ENCODE assay signal across 8 mouse cellular contexts in genomic region chr7:118128925-118129429, GRCm38 (mm10). TPM values are rescaled to one million over a fixed set of nuclear protein-coding genes. Genes with fewer than 3 reads are reported as not detected.
DNase-seq lines count a peak whose midpoint lies in the region; ATAC-seq and TF ChIP-seq lines count a peak whose summit lies in the region.

No protein-coding gene starts in this region.

- TF ChIP-seq CTCF in liver, embryonic 14.5 days (IDR thresholded peaks at IDR 0.05; ENCODE audit: low read depth), result peak; percentile 32

- in situ Hi-C loops in ES-E14 (cut with MboI; ENCODE audit: low sequenced_read_pairs in 2 of 2, unreplicated experiment in 2 of 2), result no loop called here

- peak overlapping the region; percentile 93 for H3K4me3 ChIP-seq in heart, embryonic 10.5 days
- H3K4me3 ChIP-seq in ES-E14 (ENCODE audit: insufficient read depth in 1 of 2, low read depth in 1 of 2, low read length in 2 of 2, poor library complexity in 1 of 2, severe bottlenecking in 1 of 2), result peak overlapping the region; percentile 77 to 98
- peak overlapping the region; percentile 88 for H3K4me3 ChIP-seq in embryonic facial prominence, embryonic 12.5 days
- H3K4me3 ChIP-seq in hindbrain, embryonic 13.5 days, result peak overlapping the region; percentile 90
- peak overlapping the region; percentile 68 to 86 for H3K4me3 ChIP-seq in liver, embryonic 14.5 days (ENCODE audit: insufficient read depth in 1 of 2, low read depth in 2 of 2, low read length in 2 of 2)
- H3K4me3 ChIP-seq in stomach, embryonic 14.5 days (ENCODE audit: low read depth, low read length), result peak overlapping the region; percentile 83

- H3K36me3 ChIP-seq in heart, embryonic 10.5 days, result peaks cover 21% of the 10 kb centered on the region
- peaks cover 16% of the 10 kb centered on the region for H3K36me3 ChIP-seq in ES-E14 (ENCODE audit: control insufficient read depth, insufficient read depth, low read length, poor library complexity, severe bottlenecking)
- H3K36me3 ChIP-seq in embryonic facial prominence, embryonic 12.5 days, result peaks cover 14% of the 10 kb centered on the region
- H3K36me3 ChIP-seq in hindbrain, embryonic 13.5 days, result peaks cover 14% of the 10 kb centered on the region
- H3K36me3 ChIP-seq in liver, embryonic 14.5 days (replicated peaks; ENCODE audit: control insufficient read depth, insufficient read depth, low read depth), result peaks cover 25% of the 10 kb centered on the region
- H3K36me3 ChIP-seq in stomach, embryonic 14.5 days (ENCODE audit: control insufficient read depth, insufficient read depth, low read length), result peaks cover 15% of the 10 kb centered on the region; the same call in 1 of the 2 replicates

- H3K4me1 ChIP-seq in heart, embryonic 10.5 days, result peaks cover 28% of the 10 kb centered on the region
- peaks cover 2 to 11% of the 10 kb centered on the region in 2 experiments for H3K4me1 ChIP-seq in ES-E14 (ENCODE audit: control insufficient read depth in 2 of 2, insufficient read depth in 2 of 2, low read length in 2 of 2, poor library complexity in 1 of 2)
- peaks cover 24% of the 10 kb centered on the region for H3K4me1 ChIP-seq in embryonic facial prominence, embryonic 12.5 days
- H3K4me1 ChIP-seq in hindbrain, embryonic 13.5 days (replicated peaks), result peaks cover 29% of the 10 kb centered on the region
- peaks cover 17 to 20% of the 10 kb centered on the region in 2 experiments for H3K4me1 ChIP-seq in liver, embryonic 14.5 days (replicated peaks; ENCODE audit: control insufficient read depth in 2 of 2, insufficient read depth in 2 of 2, low read length in 1 of 2)
- peaks cover 13% of the 10 kb centered on the region for H3K4me1 ChIP-seq in stomach, embryonic 14.5 days (ENCODE audit: control insufficient read depth, insufficient read depth, low read length)

- H3K27ac ChIP-seq in heart, embryonic 10.5 days, result peak overlapping the region; percentile 95
- peak overlapping the region; percentile 94 for H3K27ac ChIP-seq in ES-E14 (ENCODE audit: insufficient read depth, low read depth, low read length, poor library complexity, severe bottlenecking)
- peak overlapping the region; percentile 90 for H3K27ac ChIP-seq in embryonic facial prominence, embryonic 12.5 days
- H3K27ac ChIP-seq in hindbrain, embryonic 13.5 days, result peak overlapping the region; percentile 89
- H3K27ac ChIP-seq in liver, embryonic 14.5 days, result peak overlapping the region; percentile 91
- peak overlapping the region; percentile 94 for H3K27ac ChIP-seq in stomach, embryonic 14.5 days (ENCODE audit: low read length)

- intact Hi-C loops in heart, postnatal 25 days (cut with DNase I), result loop anchor here (1.0 to 10.0 kb wide), 3 partner anchors 13 to 583 kb away; partner anchors contain the start of genes Ccp110 and Rps15a

- no peaks in the 10 kb centered on the region for H3K27me3 ChIP-seq in heart, embryonic 10.5 days (ENCODE audit: insufficient read depth, poor library complexity, severe bottlenecking)
- H3K27me3 ChIP-seq in embryonic facial prominence, embryonic 12.5 days, result no peaks in the 10 kb centered on the region
- H3K27me3 ChIP-seq in hindbrain, embryonic 13.5 days, result no peaks in the 10 kb centered on the region
- H3K27me3 ChIP-seq in liver, embryonic 14.5 days (ENCODE audit: control insufficient read depth, insufficient read depth, low read length), result no peaks in the 10 kb centered on the region
- H3K27me3 ChIP-seq in stomach, embryonic 14.5 days (ENCODE audit: control insufficient read depth, insufficient read depth, low read length), result no peaks in the 10 kb centered on the region

- DNase-seq in heart, embryonic 10.5 days (ENCODE audit: low spot score), result no peak
- DNase-seq in heart, postnatal 25 days (ENCODE audit: low spot score), result no peak
- no peak for DNase-seq in ES-E14 (ENCODE audit: low read depth, low spot score)
- DNase-seq in liver, embryonic 14.5 days (ENCODE audit: low read depth in 3 of 3, low spot score in 3 of 3), result peak in 1 of 3 experiments; percentile 35
- DNase-seq in layer of hippocampus, postnatal 10 days (ENCODE audit: low spot score in 2 of 2), result no peak

- under 1% methylated on average over 21 of the region's 21 CpGs for WGBS in heart, embryonic 10.5 days
- under 1% methylated on average over 21 of the region's 21 CpGs for WGBS in embryonic facial prominence, embryonic 12.5 days
- under 1% methylated on average over 21 of the region's 21 CpGs for WGBS in hindbrain, embryonic 13.5 days
- WGBS in liver, embryonic 14.5 days (ENCODE audit: insufficient replicate concordance), result under 1% methylated on average over 21 of the region's 21 CpGs
- under 1% methylated on average over 21 of the region's 21 CpGs for WGBS in stomach, embryonic 14.5 days

- H3K4me2 ChIP-seq in embryonic facial prominence, embryonic 12.5 days (replicated peaks), result peak overlapping the region; percentile 69
- H3K4me2 ChIP-seq in hindbrain, embryonic 13.5 days, result peak overlapping the region; percentile 67
- H3K4me2 ChIP-seq in liver, embryonic 14.5 days (ENCODE audit: low read depth), result peak overlapping the region; percentile 75
- H3K4me2 ChIP-seq in stomach, embryonic 14.5 days (replicated peaks; ENCODE audit: low read depth, low read length), result peak overlapping the region; percentile 65

- TF ChIP-seq EP300 in liver, embryonic 14.5 days (IDR thresholded peaks at IDR 0.05; ENCODE audit: low read depth), result no peak

- ATAC-seq in embryonic facial prominence, embryonic 12.5 days (ENCODE audit: insufficient number of reproducible peaks, insufficient read depth, low FRiP score, low TSS enrichment), result peak; percentile 74
- ATAC-seq in hindbrain, embryonic 13.5 days (ENCODE audit: low FRiP score), result peak; percentile 87
- peak; percentile 51 for ATAC-seq in liver, embryonic 14.5 days (ENCODE audit: insufficient read depth)
- peak; percentile 67 for ATAC-seq in stomach, embryonic 14.5 days (ENCODE audit: insufficient number of reproducible peaks, insufficient read depth, low FRiP score, low read depth)

- H3K9me3 ChIP-seq in heart, embryonic 10.5 days, result no peaks in the 10 kb centered on the region
- H3K9me3 ChIP-seq in ES-E14 (ENCODE audit: control insufficient read depth, insufficient read depth, low read depth, low read length), result no peaks in the 10 kb centered on the region
- H3K9me3 ChIP-seq in embryonic facial prominence, embryonic 12.5 days, result no peaks in the 10 kb centered on the region
- no peaks in the 10 kb centered on the region for H3K9me3 ChIP-seq in hindbrain, embryonic 13.5 days
- H3K9me3 ChIP-seq in liver, embryonic 14.5 days (ENCODE audit: control insufficient read depth, low read length), result no peaks in the 10 kb centered on the region
- H3K9me3 ChIP-seq in stomach, embryonic 14.5 days (ENCODE audit: control insufficient read depth, low read depth, low read length), result no peaks in the 10 kb centered on the region

- peak overlapping the region; percentile 98 for H3K9ac ChIP-seq in ES-E14 (ENCODE audit: insufficient read depth, low read depth, low read length, poor library complexity, severe bottlenecking)
- peak overlapping the region; percentile 90 for H3K9ac ChIP-seq in embryonic facial prominence, embryonic 12.5 days
- peak overlapping the region; percentile 91 for H3K9ac ChIP-seq in hindbrain, embryonic 13.5 days
- peak overlapping the region; percentile 91 for H3K9ac ChIP-seq in liver, embryonic 14.5 days (replicated peaks)
- H3K9ac ChIP-seq in stomach, embryonic 14.5 days (replicated peaks; ENCODE audit: low read depth, low read length), result peak overlapping the region; percentile 77

TF ChIP-seq in ES-E14, 5 proteins besides CTCF, POLR2A, EP300 and RAD21:
- TF ChIP-seq ZNF384 (IDR thresholded peaks at IDR 0.05; ENCODE audit: low read depth, low read length) (no peak), CHD2 (IDR thresholded peaks at IDR 0.05; ENCODE audit: low read depth, low read length) (no peak; the same call in 1 of the 2 replicates), ZC3H11A (IDR thresholded peaks at IDR 0.05; ENCODE audit: borderline replicate concordance, low read depth, low read length) (no peak), MAFK (IDR thresholded peaks at IDR 0.05; ENCODE audit: insufficient read depth, low read depth, low read length) (no peak), HCFC1 (IDR thresholded peaks at IDR 0.05; ENCODE audit: borderline replicate concordance, insufficient read depth, low read length) (no peak)

RNA-seq across cellular contexts. Expression of gene Arl6ip1, which starts 0.5 kb away (rescaled TPM):
- polyA plus RNA-seq in heart, embryonic 10.5 days (2016; fragmentation: Nextera tagmentation; extraction: Ambion mirVana), result 311 and 353 TPM in 2 replicates
- 10 to 100 TPM; 28.8 to 29.1 TPM for total RNA-seq in heart, postnatal 25 days (2021)
- 609 and 926 TPM in 2 replicates for total RNA-seq in ES-E14 (2012; rRNA removed)
- 397 and 440 TPM in 2 replicates for polyA plus RNA-seq in embryonic facial prominence, embryonic 12.5 days (2016; fragmentation: Nextera tagmentation; extraction: Ambion mirVana)
- polyA plus RNA-seq in hindbrain, embryonic 13.5 days (2015; fragmentation: Nextera tagmentation; extraction: Ambion mirVana), result 571 and 593 TPM in 2 replicates
- polyA plus RNA-seq in liver, embryonic 14.5 days (2012; rRNA removed), result 109 and 184 TPM in 2 replicates
- polyA plus RNA-seq in liver, embryonic 14.5 days (2014; fragmentation: Nextera tagmentation; extraction: Ambion mirVana), result 224 and 231 TPM in 2 replicates
- 372 and 393 TPM in 2 replicates for polyA plus RNA-seq in stomach, embryonic 14.5 days (2014; fragmentation: Nextera tagmentation; extraction: Ambion mirVana)
- 100 to 1,000 TPM; 225 to 227 TPM for total RNA-seq in layer of hippocampus, postnatal 10 days (2021)

RNA-seq across cellular contexts. Expression of gene Rps15a, which starts 13.0 kb away (rescaled TPM):
- polyA plus RNA-seq in heart, embryonic 10.5 days (2016; fragmentation: Nextera tagmentation; extraction: Ambion mirVana), result 459 and 526 TPM in 2 replicates
- 100 to 1,000 TPM; 523 to 525 TPM for total RNA-seq in heart, postnatal 25 days (2021)
- 1,964 and 2,152 TPM in 2 replicates for total RNA-seq in ES-E14 (2012; rRNA removed)
- 664 and 680 TPM in 2 replicates for polyA plus RNA-seq in embryonic facial prominence, embryonic 12.5 days (2016; fragmentation: Nextera tagmentation; extraction: Ambion mirVana)
- polyA plus RNA-seq in hindbrain, embryonic 13.5 days (2015; fragmentation: Nextera tagmentation; extraction: Ambion mirVana), result 513 and 522 TPM in 2 replicates
- polyA plus RNA-seq in liver, embryonic 14.5 days (2012; rRNA removed), result 496 and 1,501 TPM in 2 replicates
- polyA plus RNA-seq in liver, embryonic 14.5 days (2014; fragmentation: Nextera tagmentation; extraction: Ambion mirVana), result 630 and 672 TPM in 2 replicates
- polyA plus RNA-seq in stomach, embryonic 14.5 days (2014; fragmentation: Nextera tagmentation; extraction: Ambion mirVana), result 908 and 1,028 TPM in 2 replicates
- 100 to 1,000 TPM; 514 TPM for total RNA-seq in layer of hippocampus, postnatal 10 days (2021)
